Mouse (Mus musculus): ENCODE measurements around the gene Tmem167b. TPM values are rescaled to one million over a fixed set of nuclear protein-coding genes. Genes with fewer than 3 reads are reported as not detected.

Tmem167b gene
- polyA plus RNA-seq, 1 experiment from 2014 or later, result 41.6 TPM

- no peak for DNase-seq
- WGBS, result 32% methylated on average over 4 of the region's 4 CpGs
- H3K9me3 ChIP-seq (ENCODE audit: low read depth, low read length), result no peaks in the 10 kb centered on the region
- H3K4me3 ChIP-seq (ENCODE audit: low read depth, low read length), result no peak overlapping the region
- H3K9ac ChIP-seq, result no peak overlapping the region
- no peak for TF ChIP-seq CTCF (IDR thresholded peaks at IDR 0.05; ENCODE audit: low read depth)
- no peaks in the 10 kb centered on the region for H3K36me3 ChIP-seq (ENCODE audit: insufficient read depth)
- no peak overlapping the region for H3K27ac ChIP-seq (ENCODE audit: low read depth)
- no peak for ATAC-seq (ENCODE audit: insufficient read depth)
- H3K4me2 ChIP-seq, result no peak overlapping the region
- no peaks in the 10 kb centered on the region for H3K4me1 ChIP-seq (ENCODE audit: insufficient read depth)
- H3K27me3 ChIP-seq (ENCODE audit: insufficient read depth, low read length), result no peaks in the 10 kb centered on the region
Observed at GRCm38 (mm10) chr3:108518276-108518675, 44.0 kb downstream of the Tmem167b start.

GRCm38 (mm10) chr3:108513465-108513864, 48.8 kb downstream of the Tmem167b start:
- ATAC-seq (ENCODE audit: insufficient read depth) (no peak), DNase-seq (no peak)
- Histone ChIP-seq H3K4me3 (ENCODE audit: low read depth, low read length) (no peak overlapping the region), H3K27me3 (ENCODE audit: insufficient read depth, low read length) (no peaks in the 10 kb centered on the region), H3K4me2 (no peak overlapping the region), H3K36me3 (ENCODE audit: insufficient read depth) (no peaks in the 10 kb centered on the region), H3K4me1 (ENCODE audit: insufficient read depth) (peaks cover 5% of the 10 kb centered on the region; the same call in 1 of the 2 replicates), H3K27ac (ENCODE audit: low read depth) (no peak overlapping the region), H3K9me3 (ENCODE audit: low read depth, low read length) (no peaks in the 10 kb centered on the region), H3K9ac (no peak overlapping the region)
- no peak for TF ChIP-seq CTCF (IDR thresholded peaks at IDR 0.05; ENCODE audit: low read depth)
- WGBS, result 69% methylated on average over 3 of the region's 3 CpGs

GRCm38 (mm10) chr3:108510716-108511483, 51.4 kb downstream of the Tmem167b start:
- Histone ChIP-seq H3K4me1 (ENCODE audit: insufficient read depth) (peaks cover 5% of the 10 kb centered on the region; the same call in 1 of the 2 replicates), H3K36me3 (ENCODE audit: insufficient read depth) (no peaks in the 10 kb centered on the region), H3K4me2 (no peak overlapping the region), H3K27me3 (ENCODE audit: insufficient read depth, low read length) (no peaks in the 10 kb centered on the region), H3K9me3 (ENCODE audit: low read depth, low read length) (no peaks in the 10 kb centered on the region), H3K27ac (ENCODE audit: low read depth) (no peak overlapping the region), H3K4me3 (ENCODE audit: low read depth, low read length) (no peak overlapping the region), H3K9ac (no peak overlapping the region; the same call in 1 of the 2 replicates)
- WGBS, result 28% methylated on average over 9 of the region's 9 CpGs
- ATAC-seq (ENCODE audit: insufficient read depth), result no peak
- peak; percentile 66 for DNase-seq
- no peak for TF ChIP-seq CTCF (IDR thresholded peaks at IDR 0.05; ENCODE audit: low read depth)

DNA sequence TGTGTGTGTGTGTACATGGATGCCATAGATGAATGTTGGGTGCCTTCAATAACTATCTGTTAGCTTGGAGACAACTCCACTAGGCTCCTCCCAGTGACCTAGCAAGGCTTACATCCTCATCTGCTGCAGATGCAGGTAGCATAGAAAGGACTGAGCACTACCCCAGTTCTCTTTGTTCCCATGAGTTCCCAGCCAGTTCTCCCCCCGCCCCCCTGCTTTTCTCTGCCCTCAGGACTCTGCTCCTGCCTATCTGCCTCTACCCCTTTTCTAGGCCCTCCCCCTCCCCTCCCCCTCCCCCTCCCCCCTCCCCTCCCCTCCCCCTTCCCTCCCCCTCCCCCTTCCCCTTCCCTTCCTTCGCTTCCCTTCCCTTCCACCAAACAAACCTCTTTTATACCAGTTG, 52.1 kb downstream of the Tmem167b start:
- H3K9me3 ChIP-seq (ENCODE audit: low read depth, low read length), result no peaks in the 10 kb centered on the region
- no peak overlapping the region for H3K4me3 ChIP-seq (ENCODE audit: low read depth, low read length)
- peaks cover 5% of the 10 kb centered on the region; the same call in 1 of the 2 replicates for H3K4me1 ChIP-seq (ENCODE audit: insufficient read depth)
- H3K9ac ChIP-seq, result no peak overlapping the region
- DNase-seq (no peak), ATAC-seq (ENCODE audit: insufficient read depth) (no peak)
- WGBS, result 63% methylated on average over 2 of the region's 2 CpGs
- H3K36me3 ChIP-seq (ENCODE audit: insufficient read depth), result no peaks in the 10 kb centered on the region
- H3K4me2 ChIP-seq, result no peak overlapping the region
- TF ChIP-seq CTCF (IDR thresholded peaks at IDR 0.05; ENCODE audit: low read depth), result no peak
- no peak overlapping the region for H3K27ac ChIP-seq (ENCODE audit: low read depth)
- H3K27me3 ChIP-seq (ENCODE audit: insufficient read depth, low read length), result no peaks in the 10 kb centered on the region

- Histone ChIP-seq H3K27me3 (ENCODE audit: insufficient read depth, low read length) (no peaks in the 10 kb centered on the region), H3K4me2 (no peak overlapping the region), H3K36me3 (ENCODE audit: insufficient read depth) (no peaks in the 10 kb centered on the region), H3K27ac (ENCODE audit: low read depth) (no peak overlapping the region), H3K4me3 (ENCODE audit: low read depth, low read length) (no peak overlapping the region), H3K4me1 (ENCODE audit: insufficient read depth) (peaks cover 5% of the 10 kb centered on the region; the same call in 1 of the 2 replicates), H3K9me3 (ENCODE audit: low read depth, low read length) (no peaks in the 10 kb centered on the region), H3K9ac (no peak overlapping the region)
- WGBS, result 61% methylated on average over 4 of the region's 4 CpGs
- ATAC-seq (ENCODE audit: insufficient read depth) (no peak), DNase-seq (peak; percentile 28)
- no peak for TF ChIP-seq CTCF (IDR thresholded peaks at IDR 0.05; ENCODE audit: low read depth)
Observed at GRCm38 (mm10) chr3:108508745-108509474, 53.4 kb downstream of the Tmem167b start.

Small RNA genes within 50 kb of the gene (microRNA-seq; reads per million reads assigned to microRNA genes)
- not detected for gene Gm22860 (ENCODE audit: borderline number of aligned reads)

Other genes with a start within 250 kb of the Tmem167b start
- 0.75 and 4.7 TPM in 2 replicates for gene Mybphl, start 197.6 kb downstream of the Tmem167b start, polyA plus RNA-seq (2014; fragmentation: Nextera tagmentation; extraction: Ambion mirVana)
- 76.5 and 79.7 TPM in 2 replicates for gene Psrc1, start 178.6 kb downstream of the Tmem167b start, polyA plus RNA-seq (2014; fragmentation: Nextera tagmentation; extraction: Ambion mirVana)
- 8.3 and 9.4 TPM in 2 replicates for gene Celsr2, start 146.9 kb downstream of the Tmem167b start, polyA plus RNA-seq (2014; fragmentation: Nextera tagmentation; extraction: Ambion mirVana)
- gene Sars, start 117.3 kb downstream of the Tmem167b start, polyA plus RNA-seq (2014; fragmentation: Nextera tagmentation; extraction: Ambion mirVana), result 118 and 119 TPM in 2 replicates
- gene 1700013F07Rik, start 28.3 kb downstream of the Tmem167b start, polyA plus RNA-seq (2014; fragmentation: Nextera tagmentation; extraction: Ambion mirVana), result 0.28 and 0.68 TPM in 2 replicates
- 9.0 and 13.3 TPM in 2 replicates for gene 5330417C22Rik, start 25.9 kb downstream of the Tmem167b start, polyA plus RNA-seq (2014; fragmentation: Nextera tagmentation; extraction: Ambion mirVana)
- gene Taf13, start 9.2 kb upstream of the Tmem167b start, polyA plus RNA-seq (2014; fragmentation: Nextera tagmentation; extraction: Ambion mirVana), result 38.5 and 38.9 TPM in 2 replicates
- gene Wdr47, start 28.8 kb upstream of the Tmem167b start, polyA plus RNA-seq (2014; fragmentation: Nextera tagmentation; extraction: Ambion mirVana), result 9.2 and 10.7 TPM in 2 replicates
- 80.4 and 85.9 TPM in 2 replicates for gene Clcc1, start 91.4 kb upstream of the Tmem167b start, polyA plus RNA-seq (2014; fragmentation: Nextera tagmentation; extraction: Ambion mirVana)
- 55.1 and 59.7 TPM in 2 replicates for gene Gpsm2, start 159.8 kb upstream of the Tmem167b start, polyA plus RNA-seq (2014; fragmentation: Nextera tagmentation; extraction: Ambion mirVana)
- gene Aknad1, start 177.2 kb upstream of the Tmem167b start, polyA plus RNA-seq (2014; fragmentation: Nextera tagmentation; extraction: Ambion mirVana), result 0.05 and 0.11 TPM in 2 replicates